Mouse (Mus musculus): ENCODE results near the gene Olfr1013.

Olfr1013 gene

GRCm38 (mm10) chr2:85766798-85767197 lies at the start of gene Olfr1013:
TSS of gene Olfr1013 (plus strand) at chr2:85767098.
- no peak for DNase-seq (ENCODE audit: inconsistent ontology term)

GRCm38 (mm10) chr2:85725793-85726192 lies 41.1 kb upstream of the Olfr1013 start:
- peak; percentile 2 for DNase-seq (ENCODE audit: inconsistent ontology term)

GRCm38 (mm10) chr2:85753822-85754221 lies 13.1 kb upstream of the Olfr1013 start:
- DNase-seq (ENCODE audit: inconsistent ontology term), result no peak

- no peak for DNase-seq (ENCODE audit: inconsistent ontology term)
Measured at GRCm38 (mm10) chr2:85762666-85763065, 4.2 kb upstream of the Olfr1013 start, which contains the start of gene Olfr1012. TSS of gene Olfr1012 (minus strand) at chr2:85762766.

GRCm38 (mm10) chr2:85772413-85772812 lies 5.5 kb downstream of the Olfr1013 start, which contains the start of gene Olfr1014:
TSS of gene Olfr1014 (plus strand) at chr2:85772713.
- no peak for DNase-seq (ENCODE audit: inconsistent ontology term)

GRCm38 (mm10) chr2:85781717-85782116 lies 14.8 kb downstream of the Olfr1013 start, which contains the start of gene Olfr1015:
TSS of gene Olfr1015 (plus strand) at chr2:85782017.
- no peak for DNase-seq (ENCODE audit: inconsistent ontology term)

- peak; percentile 11 for DNase-seq (ENCODE audit: inconsistent ontology term)
Measured at GRCm38 (mm10) chr2:85792331-85792730, 25.4 kb downstream of the Olfr1013 start.

GRCm38 (mm10) chr2:85802444-85802843 lies 35.5 kb downstream of the Olfr1013 start, which contains the start of gene Olfr1016:
TSS of gene Olfr1016 (minus strand) at chr2:85802544.
- DNase-seq (ENCODE audit: inconsistent ontology term), result no peak

GRCm38 (mm10) chr2:85804501-85804900 lies 37.6 kb downstream of the Olfr1013 start:
- DNase-seq (ENCODE audit: inconsistent ontology term), result no peak

- DNase-seq (ENCODE audit: inconsistent ontology term), result no peak
Measured at GRCm38 (mm10) chr2:85818179-85818578, 51.3 kb downstream of the Olfr1013 start, which contains the start of gene Olfr1018. TSS of gene Olfr1018 (plus strand) at chr2:85818479.
